Mouse (Mus musculus): ENCODE results near the gene Abhd2. TPM values are rescaled to one million over a fixed set of nuclear protein-coding genes. Genes with fewer than 3 reads are reported as not detected.
A peak's percentile ranks its signal among the peaks of the same experiment; 100 is the strongest.

Gene Abhd2
- polyA plus RNA-seq, 1 experiment from 2014 or later, result 6.8 TPM

GRCm38 (mm10) chr7:79318110-79318801, 45.3 kb downstream of the Abhd2 start:
- WGBS, result 73% methylated on average over 13 of the region's 13 CpGs
- DNase-seq (ENCODE audit: low spot score), result no peak
- no peak overlapping the region for H3K4me3 ChIP-seq
- no peaks in the 10 kb centered on the region for H3K36me3 ChIP-seq
- H3K27me3 ChIP-seq (ENCODE audit: low read depth, poor library complexity, severe bottlenecking), result no peaks in the 10 kb centered on the region
- H3K4me1 ChIP-seq, result peaks cover 52% of the 10 kb centered on the region
- H3K27ac ChIP-seq (replicated peaks), result no peak overlapping the region
- no peaks in the 10 kb centered on the region for H3K9me3 ChIP-seq (replicated peaks)

GRCm38 (mm10) chr7:79323855-79324254, 50.9 kb downstream of the Abhd2 start:
- WGBS, result 83% methylated on average over 8 of the region's 8 CpGs

GRCm38 (mm10) chr7:79328769-79329168, 55.8 kb downstream of the Abhd2 start:
- Histone ChIP-seq H3K9me3 (replicated peaks) (no peaks in the 10 kb centered on the region), H3K4me1 (peaks cover 8% of the 10 kb centered on the region), H3K36me3 (peaks cover 71% of the 10 kb centered on the region), H3K4me3 (no peak overlapping the region), H3K27me3 (ENCODE audit: low read depth, poor library complexity, severe bottlenecking) (no peaks in the 10 kb centered on the region), H3K27ac (replicated peaks) (no peak overlapping the region)
- DNase-seq (ENCODE audit: low spot score), result no peak
- 94% methylated on average over 5 of the region's 5 CpGs for WGBS

More at GRCm38 (mm10) chr7:79323855-79324254, 50.9 kb downstream of the Abhd2 start:
- Histone ChIP-seq H3K36me3 (peaks cover 53% of the 10 kb centered on the region), H3K9me3 (replicated peaks) (no peaks in the 10 kb centered on the region), H3K4me1 (no peaks in the 10 kb centered on the region), H3K27ac (replicated peaks) (no peak overlapping the region), H3K4me3 (no peak overlapping the region), H3K27me3 (ENCODE audit: low read depth, poor library complexity, severe bottlenecking) (no peaks in the 10 kb centered on the region)
- DNase-seq (ENCODE audit: low spot score), result no peak

DNA sequence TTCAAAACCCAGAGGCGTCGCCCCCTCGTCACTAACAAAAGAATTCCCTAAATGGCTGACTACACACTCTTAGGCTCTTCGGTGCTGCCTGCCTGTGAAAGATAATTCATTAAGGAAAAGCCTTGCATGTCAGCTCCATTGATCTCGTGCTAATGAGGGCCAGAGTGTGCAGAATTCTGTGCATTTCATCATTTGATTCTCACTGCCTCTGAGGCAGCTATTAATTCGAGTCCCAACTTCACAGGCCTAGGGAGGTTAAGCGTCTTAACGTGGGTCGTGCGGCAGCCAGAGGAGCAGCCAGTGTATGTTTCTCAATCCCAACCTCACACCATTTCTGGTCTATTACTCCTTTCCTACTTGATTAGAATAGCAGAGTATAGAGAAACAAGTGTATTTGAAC, 58.2 kb downstream of the Abhd2 start:
- H3K4me3 ChIP-seq, result no peak overlapping the region
- peaks cover 8% of the 10 kb centered on the region for H3K4me1 ChIP-seq
- DNase-seq (ENCODE audit: low spot score), result no peak
- WGBS, result 41% methylated on average over 10 of the region's 10 CpGs
- H3K27ac ChIP-seq (replicated peaks), result no peak overlapping the region
- no peaks in the 10 kb centered on the region for H3K9me3 ChIP-seq (replicated peaks)
- no peaks in the 10 kb centered on the region for H3K27me3 ChIP-seq (ENCODE audit: low read depth, poor library complexity, severe bottlenecking)
- H3K36me3 ChIP-seq, result peaks cover 57% of the 10 kb centered on the region

GRCm38 (mm10) chr7:79333419-79333818, 60.4 kb downstream of the Abhd2 start:
- Histone ChIP-seq H3K27me3 (ENCODE audit: low read depth, poor library complexity, severe bottlenecking) (no peaks in the 10 kb centered on the region), H3K36me3 (peaks cover 45% of the 10 kb centered on the region), H3K4me1 (peaks cover 8% of the 10 kb centered on the region), H3K9me3 (replicated peaks) (no peaks in the 10 kb centered on the region), H3K4me3 (no peak overlapping the region), H3K27ac (replicated peaks) (no peak overlapping the region)
- DNase-seq (ENCODE audit: low spot score), result no peak
- WGBS, result 86% methylated on average over 3 of the region's 3 CpGs

- 95% methylated on average over 8 of the region's 8 CpGs for WGBS
- Histone ChIP-seq H3K27me3 (ENCODE audit: low read depth, poor library complexity, severe bottlenecking) (no peaks in the 10 kb centered on the region), H3K4me1 (no peaks in the 10 kb centered on the region), H3K27ac (replicated peaks) (no peak overlapping the region), H3K9me3 (replicated peaks) (no peaks in the 10 kb centered on the region), H3K36me3 (peaks cover 18% of the 10 kb centered on the region), H3K4me3 (no peak overlapping the region)
- DNase-seq (ENCODE audit: low spot score), result no peak
These were observed 63.4 kb downstream of the Abhd2 start for GRCm38 (mm10) chr7:79336362-79336910.

- no peaks in the 10 kb centered on the region; the same call in 1 of the 2 replicates for H3K9me3 ChIP-seq (replicated peaks)
- H3K4me1 ChIP-seq, result no peaks in the 10 kb centered on the region
- no peak overlapping the region for H3K27ac ChIP-seq (replicated peaks)
- peak; percentile 38 for DNase-seq (ENCODE audit: low spot score)
- no peak overlapping the region for H3K4me3 ChIP-seq
- 50% methylated on average over 4 of the region's 4 CpGs for WGBS
- peaks cover 63% of the 10 kb centered on the region for H3K36me3 ChIP-seq
- no peaks in the 10 kb centered on the region for H3K27me3 ChIP-seq (ENCODE audit: low read depth, poor library complexity, severe bottlenecking)
These were observed 72.9 kb downstream of the Abhd2 start for GRCm38 (mm10) chr7:79345902-79346301.

DNA sequence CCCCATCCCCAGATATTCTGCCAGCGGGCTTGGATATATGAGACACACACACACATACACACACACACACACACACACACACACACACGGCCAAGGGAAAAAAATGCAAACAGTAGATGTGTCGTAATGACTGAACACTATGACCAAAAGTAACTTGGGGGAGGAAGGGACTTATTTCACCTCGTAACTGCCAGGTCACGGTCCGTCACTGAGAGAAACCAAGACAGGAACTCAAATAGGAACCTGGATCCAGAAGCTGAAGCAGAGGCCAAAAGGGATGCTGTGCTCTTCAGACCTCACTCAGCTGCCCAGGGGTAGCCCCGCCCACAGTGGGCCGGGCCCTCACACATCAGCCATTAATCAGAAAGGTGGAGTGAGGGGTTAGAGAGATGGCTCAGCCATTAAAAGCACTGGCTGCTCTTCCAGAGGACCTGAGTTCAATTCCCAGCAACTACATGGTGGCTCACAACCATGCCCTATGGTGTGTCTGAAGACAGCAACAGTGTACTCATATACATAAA, 73.6 kb downstream of the Abhd2 start:
- H3K4me1 ChIP-seq, result no peaks in the 10 kb centered on the region
- H3K36me3 ChIP-seq, result peaks cover 70% of the 10 kb centered on the region
- WGBS, result 80% methylated on average over 8 of the region's 8 CpGs
- no peak for DNase-seq (ENCODE audit: low spot score)
- H3K27ac ChIP-seq (replicated peaks), result no peak overlapping the region
- no peaks in the 10 kb centered on the region; the same call in 1 of the 2 replicates for H3K9me3 ChIP-seq (replicated peaks)
- no peaks in the 10 kb centered on the region for H3K27me3 ChIP-seq (ENCODE audit: low read depth, poor library complexity, severe bottlenecking)
- no peak overlapping the region for H3K4me3 ChIP-seq

DNA sequence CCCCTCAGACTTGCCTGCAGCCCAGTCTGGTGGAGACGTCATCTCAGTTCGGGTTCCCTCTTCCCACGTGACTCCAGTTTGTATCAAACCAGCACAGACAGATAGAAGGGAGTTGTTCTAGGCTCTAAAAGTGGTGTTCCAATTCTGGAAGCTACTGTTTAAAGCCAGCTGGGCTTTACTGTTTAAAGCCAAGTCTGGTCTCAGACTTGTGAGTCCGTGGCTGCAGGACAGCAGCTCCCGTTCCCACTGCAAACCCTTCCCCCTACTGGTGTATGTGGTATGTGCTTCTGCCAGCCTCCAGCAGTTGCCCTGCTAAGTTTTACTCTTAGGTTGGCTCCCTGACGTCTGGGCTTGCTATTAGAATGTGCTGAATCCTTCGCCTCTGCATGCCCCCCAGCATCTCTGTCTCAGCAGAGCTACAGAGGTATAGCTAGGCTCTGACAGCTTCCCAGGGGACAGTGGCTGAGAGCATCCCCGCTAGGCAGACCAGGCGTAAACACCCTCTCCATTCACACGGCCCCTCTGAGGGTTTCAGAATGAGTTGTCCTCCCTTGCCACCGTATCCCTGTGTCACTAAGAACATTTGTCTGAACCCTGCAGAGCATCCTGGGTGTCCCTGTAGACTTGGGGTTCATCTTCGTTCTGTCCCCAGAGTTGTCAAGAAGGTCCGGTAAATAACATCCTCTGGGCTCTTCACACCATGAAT, 74.3 kb downstream of the Abhd2 start:
- Histone ChIP-seq H3K4me1 (no peaks in the 10 kb centered on the region), H3K27ac (replicated peaks) (no peak overlapping the region), H3K36me3 (peaks cover 76% of the 10 kb centered on the region), H3K27me3 (ENCODE audit: low read depth, poor library complexity, severe bottlenecking) (no peaks in the 10 kb centered on the region), H3K4me3 (no peak overlapping the region), H3K9me3 (replicated peaks) (no peaks in the 10 kb centered on the region; the same call in 1 of the 2 replicates)
- DNase-seq (ENCODE audit: low spot score), result no peak
- WGBS, result 82% methylated on average over 13 of the region's 13 CpGs

DNA sequence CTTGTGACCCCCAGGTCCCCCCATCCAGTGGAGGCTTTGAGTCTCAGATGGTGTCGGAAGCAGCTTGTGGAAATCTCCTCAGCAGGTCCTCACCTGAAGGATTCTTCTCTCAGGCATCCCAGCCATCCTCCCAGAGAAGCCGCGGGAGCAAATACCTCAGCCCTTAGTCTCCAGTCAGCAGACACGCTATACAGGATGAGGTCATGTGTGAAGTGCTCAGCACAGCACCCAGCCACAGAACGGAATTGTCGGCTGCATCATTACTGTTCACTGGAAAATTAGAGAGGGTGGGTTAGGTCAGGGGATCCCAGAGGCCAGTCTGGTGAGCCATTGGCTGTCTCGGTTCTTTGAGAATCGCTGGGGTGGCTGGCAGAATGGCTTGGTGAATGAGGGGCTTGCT, 75.8 kb downstream of the Abhd2 start:
- DNase-seq (ENCODE audit: low spot score), result no peak
- 92% methylated on average over 8 of the region's 8 CpGs for WGBS
- no peaks in the 10 kb centered on the region for H3K4me1 ChIP-seq
- no peak overlapping the region for H3K27ac ChIP-seq (replicated peaks)
- peaks cover 72% of the 10 kb centered on the region for H3K36me3 ChIP-seq
- H3K27me3 ChIP-seq (ENCODE audit: low read depth, poor library complexity, severe bottlenecking), result no peaks in the 10 kb centered on the region
- H3K4me3 ChIP-seq, result no peak overlapping the region
- H3K9me3 ChIP-seq (replicated peaks), result no peaks in the 10 kb centered on the region

DNA sequence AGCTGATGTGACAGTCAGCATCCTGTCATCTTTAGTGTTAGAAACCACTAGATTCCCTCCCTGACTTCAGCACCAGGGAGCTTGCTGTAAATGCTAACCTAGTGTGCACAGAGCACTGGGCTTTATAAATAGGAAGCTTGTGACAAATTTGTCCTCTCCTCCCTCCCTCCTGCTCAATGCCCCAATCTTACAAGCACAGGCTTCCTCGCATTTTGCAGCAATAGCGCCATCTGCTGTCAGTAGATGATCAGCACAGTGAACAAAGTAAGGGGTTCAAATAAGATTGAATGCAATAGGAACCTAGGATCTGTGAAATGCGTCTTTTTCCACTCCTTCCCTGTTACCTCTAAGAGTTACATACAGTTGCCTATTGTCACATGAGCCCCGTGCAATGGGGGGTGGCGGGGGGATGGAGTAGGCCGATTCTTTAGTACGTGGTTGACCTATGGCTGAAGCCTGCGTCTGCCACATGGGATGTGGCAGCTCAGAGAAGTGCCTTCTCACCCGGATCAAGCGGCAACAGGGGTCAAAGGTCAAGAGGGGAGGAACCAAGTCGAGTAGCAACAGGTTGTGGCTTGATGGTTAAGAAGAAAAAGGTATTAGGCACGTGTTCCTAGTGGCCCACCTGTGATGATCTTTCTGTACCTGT, 76.9 kb downstream of the Abhd2 start:
- no peak overlapping the region for H3K27ac ChIP-seq (replicated peaks)
- no peaks in the 10 kb centered on the region for H3K27me3 ChIP-seq (ENCODE audit: low read depth, poor library complexity, severe bottlenecking)
- peak; percentile 68 for DNase-seq (ENCODE audit: low spot score)
- H3K9me3 ChIP-seq (replicated peaks), result no peaks in the 10 kb centered on the region
- 36% methylated on average over 12 of the region's 12 CpGs for WGBS
- H3K4me3 ChIP-seq, result no peak overlapping the region
- H3K4me1 ChIP-seq, result no peaks in the 10 kb centered on the region
- peaks cover 70% of the 10 kb centered on the region for H3K36me3 ChIP-seq

GRCm38 (mm10) chr7:79358350-79359182, 85.6 kb downstream of the Abhd2 start:
- Histone ChIP-seq H3K27ac (replicated peaks) (no peak overlapping the region), H3K27me3 (ENCODE audit: low read depth, poor library complexity, severe bottlenecking) (no peaks in the 10 kb centered on the region), H3K36me3 (peaks cover 80% of the 10 kb centered on the region), H3K4me1 (peaks cover 11% of the 10 kb centered on the region; the same call in 1 of the 2 replicates), H3K4me3 (no peak overlapping the region), H3K9me3 (replicated peaks) (no peaks in the 10 kb centered on the region)
- 86% methylated on average over 15 of the region's 15 CpGs for WGBS
- DNase-seq (ENCODE audit: low spot score), result no peak

Measured in midbrain, embryonic 10.5 days (tissue).